Mouse (Mus musculus): ENCODE data around the gene Ccr9. TPM values are rescaled to one million over a fixed set of nuclear protein-coding genes. Genes with fewer than 3 reads are reported as not detected.

Gene Ccr9
- total and polyA plus RNA-seq, 3 experiments = not detected

GRCm38 (mm10) chr9:123701822-123702221, 23.6 kb downstream of the Ccr9 start (continued):
- TF ChIP-seq MEF2A (IDR thresholded peaks at IDR 0.05; ENCODE audit: extremely low read depth, insufficient replicate concordance, low read depth, low read length, poor library complexity, severe bottlenecking) (no peak), ZMIZ1 (IDR thresholded peaks at IDR 0.05; ENCODE audit: low read depth, low read length) (no peak), E2F4 (IDR thresholded peaks at IDR 0.05; ENCODE audit: borderline replicate concordance, low read depth, low read length) (no peak), MYB (IDR thresholded peaks at IDR 0.05; ENCODE audit: low read depth, low read length) (no peak), ELF1 (IDR thresholded peaks at IDR 0.05; ENCODE audit: low read depth, low read length) (no peak), HCFC1 (IDR thresholded peaks at IDR 0.05; ENCODE audit: low read depth, low read length) (no peak), ZC3H11A (IDR thresholded peaks at IDR 0.05; ENCODE audit: low read depth, low read length) (no peak), KAT2A (conservative IDR thresholded peaks at IDR 0.05; ENCODE audit: low read depth, low read length) (no peak), USF2 (IDR thresholded peaks at IDR 0.05; ENCODE audit: borderline replicate concordance in 1 of 2, insufficient read depth in 1 of 2, low read depth in 1 of 2, low read length in 2 of 2) (no peak), SMC3 (IDR thresholded peaks at IDR 0.05; ENCODE audit: low read depth, low read length) (no peak), NRF1 (IDR thresholded peaks at IDR 0.05; ENCODE audit: insufficient read depth, low read depth, low read length, poor library complexity, severe bottlenecking) (0 out of 2 replicates have a peak, but pooled peaks have one; percentile 26), TCF12 (IDR thresholded peaks at IDR 0.05; ENCODE audit: low read depth, low read length) (peak; percentile 95), NELFE (IDR thresholded peaks at IDR 0.05; ENCODE audit: low read depth, low read length) (no peak), MAZ (IDR thresholded peaks at IDR 0.05; ENCODE audit: low read depth, low read length) (0 out of 2 replicates have a peak, but pooled peaks have one; percentile 44), MYC (IDR thresholded peaks at IDR 0.05; ENCODE audit: low read depth, low read length) (no peak), GABPA (IDR thresholded peaks at IDR 0.05; ENCODE audit: low read depth, low read length) (no peak), UBTF (IDR thresholded peaks at IDR 0.05; ENCODE audit: borderline replicate concordance, insufficient read depth, low read depth, low read length) (no peak), POLR2AphosphoS5 (IDR thresholded peaks at IDR 0.05; ENCODE audit: borderline replicate concordance, low read depth, low read length) (no peak)

- H3K9ac ChIP-seq (ENCODE audit: control insufficient read depth, low read depth, low read length, poor library complexity, severe bottlenecking) = no peak overlapping the region
- TF ChIP-seq MEF2A (IDR thresholded peaks at IDR 0.05; ENCODE audit: extremely low read depth, insufficient replicate concordance, low read depth, low read length, poor library complexity, severe bottlenecking) (no peak), BHLHE40 (IDR thresholded peaks at IDR 0.05; ENCODE audit: borderline replicate concordance, low read depth, low read length) (no peak), RAD21 (IDR thresholded peaks at IDR 0.05; ENCODE audit: low read depth, low read length) (peak; percentile 44), SMC3 (IDR thresholded peaks at IDR 0.05; ENCODE audit: low read depth, low read length) (peak; percentile 37; the same call in 1 of the 2 replicates), ZC3H11A (IDR thresholded peaks at IDR 0.05; ENCODE audit: low read depth, low read length) (peak; percentile 55), CTCF (IDR thresholded peaks at IDR 0.05 in 2 of 3, conservative IDR thresholded peaks at IDR 0.05 in 1 of 3; ENCODE audit: control insufficient read depth in 1 of 3, insufficient read depth in 1 of 3, low read depth in 2 of 3, low read length in 3 of 3, poor library complexity in 1 of 3, severe bottlenecking in 1 of 3) (peak in 2 of 3 experiments; percentile 6 to 44; a peak in 2 of 6 replicates)
- no peaks in the 10 kb centered on the region for H3K4me1 ChIP-seq (ENCODE audit: control insufficient read depth in 1 of 2, insufficient read depth in 2 of 2, low read length in 2 of 2)
- no peaks in the 10 kb centered on the region for H3K27me3 ChIP-seq (ENCODE audit: control insufficient read depth in 1 of 2, insufficient read depth in 2 of 2, low read length in 2 of 2)
- no peaks in the 10 kb centered on the region; a peak in 1 of 4 replicates for H3K36me3 ChIP-seq (ENCODE audit: control insufficient read depth in 1 of 2, insufficient read depth in 2 of 2, low read length in 2 of 2)
- no peak overlapping the region for H3K4me3 ChIP-seq (ENCODE audit: control insufficient read depth in 1 of 2, insufficient read depth in 1 of 2, low read depth in 2 of 2, low read length in 2 of 2)
- H3K27ac ChIP-seq (ENCODE audit: control insufficient read depth, low read depth, low read length) = no peak overlapping the region
- H3K9me3 ChIP-seq (replicated peaks; ENCODE audit: insufficient read depth, low read length) = no peaks in the 10 kb centered on the region
- no peaks in the 10 kb centered on the region for H3K79me2 ChIP-seq (ENCODE audit: control insufficient read depth, insufficient read depth, low read length, poor library complexity)
- DNase-seq (ENCODE audit: low read depth, low spot score) = peak; percentile 15
These were observed 31.0 kb downstream of the Ccr9 start for GRCm38 (mm10) chr9:123709226-123709625.
